Mouse (Mus musculus) limb, embryonic 11.5 days (tissue): ENCODE measurements around the gene Slc35f2. TPM values are rescaled to one million over a fixed set of nuclear protein-coding genes. Genes with fewer than 3 reads are reported as not detected.

Source experiments
- ATAC-seq: fragments of 200-750 bp; cut with Nextera tagmentation; 2 replicates; pipeline ENCODE4 v1.8.0; 2017; ENCODE audit warnings: low read depth; ENCODE audit not compliant: insufficient number of reproducible peaks, low FRiP score, low TSS enrichment
- DNase-seq: peaks from one replicate; pipeline ENCODE4 v3.0.0-alpha.2; 2015; ENCODE audit warnings: low spot score
- H3K27ac ChIP-seq: fragments of 300-500 bp; sonication (generic); replicated peaks from 2 replicates; pipeline ENCODE4 v1.5.1; 2014; ENCODE audit warnings: low read depth, mild to moderate bottlenecking, low read length
- H3K27me3 ChIP-seq: fragments of 300-500 bp; sonication (generic); 2 replicates; pipeline ENCODE4 v1.6.1; 2014; ENCODE audit warnings: mild to moderate bottlenecking, low read length, mixed read lengths; ENCODE audit not compliant: control insufficient read depth, insufficient read depth
- H3K36me3 ChIP-seq: fragments of 300-500 bp; sonication (generic); 2 replicates; pipeline ENCODE4 v1.6.1; 2014; ENCODE audit warnings: mild to moderate bottlenecking, low read length, moderate library complexity, mixed read lengths; ENCODE audit not compliant: control insufficient read depth, insufficient read depth
- H3K4me1 ChIP-seq: fragments of 300-500 bp; sonication (generic); 2 replicates; pipeline ENCODE4 v1.6.1; 2014; ENCODE audit warnings: low read length, mixed read lengths; ENCODE audit not compliant: control insufficient read depth, insufficient read depth
- H3K4me2 ChIP-seq: fragments of 300-500 bp; sonication (generic); 2 replicates; pipeline ENCODE4 v1.6.1; 2014; ENCODE audit warnings: low read depth, mild to moderate bottlenecking, moderate library complexity; ENCODE audit not compliant: severe bottlenecking
- H3K4me3 ChIP-seq: fragments of 300-500 bp; sonication (generic); 2 replicates; pipeline ENCODE4 v1.5.1; 2014; ENCODE audit warnings: low read depth, low read length
- H3K9ac ChIP-seq: fragments of 300-500 bp; sonication (generic); 2 replicates; pipeline ENCODE4 v1.6.1; 2014; ENCODE audit warnings: mild to moderate bottlenecking, low read length
- H3K9me3 ChIP-seq: fragments of 300-500 bp; sonication (generic); 2 replicates; pipeline ENCODE4 v1.6.1; 2016; ENCODE audit warnings: low read length; ENCODE audit not compliant: control insufficient read depth
- WGBS: fragments of 180-500 bp; shearing (Covaris S2); extraction: QIAGEN DNeasy Blood & Tissue Kit; methylation state at CpG from one replicate; pipeline ENCODE4 v1.1.7; 2014; 5-methylcytosine and 5-hydroxymethylcytosine counted together
- polyA plus RNA-seq: library from polyadenylated mRNA; unstranded; fragments of >200 nt; fragmentation: Nextera tagmentation; extraction: Ambion mirVana; gene quantifications from 2 replicates; pipeline ENCODE4 v1.2.1, GENCODE M21; 2014

The Slc35f2 gene
- polyA plus RNA-seq, 1 experiment from 2014 or later, result 5.3 TPM

DNA sequence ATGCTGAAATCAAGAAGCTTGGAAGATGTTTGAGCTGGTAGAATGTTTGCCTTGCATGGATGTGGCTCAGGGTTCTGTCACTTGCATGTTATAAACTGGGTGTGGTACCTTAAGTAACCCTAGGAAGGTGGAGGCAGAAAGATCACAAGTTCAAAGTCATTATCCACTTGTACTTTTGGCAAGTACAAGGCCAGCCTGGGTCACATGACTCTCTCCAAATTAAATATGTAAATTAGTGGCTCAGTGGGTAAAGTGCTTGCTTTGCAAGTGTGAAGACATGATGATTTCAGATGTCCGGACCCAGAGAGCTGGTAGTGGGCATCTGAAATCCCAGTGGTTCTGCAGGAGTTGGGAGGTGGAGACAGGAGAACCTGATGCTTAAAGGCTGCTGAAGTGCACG is 25.8 kb downstream of the Slc35f2 start:
- Histone ChIP-seq H3K27me3 (no peaks in the 10 kb centered on the region), H3K4me2 (no peak overlapping the region), H3K36me3 (no peaks in the 10 kb centered on the region), H3K27ac (no peak overlapping the region), H3K9me3 (no peaks in the 10 kb centered on the region), H3K4me3 (no peak overlapping the region), H3K9ac (no peak overlapping the region), H3K4me1 (0 out of 2 replicates have a peak, but pooled peaks cover 6% of the 10 kb centered on the region)
- no peak for ATAC-seq
- DNase-seq, result no peak
- 85% methylated on average over 2 of the region's 2 CpGs for WGBS

DNA sequence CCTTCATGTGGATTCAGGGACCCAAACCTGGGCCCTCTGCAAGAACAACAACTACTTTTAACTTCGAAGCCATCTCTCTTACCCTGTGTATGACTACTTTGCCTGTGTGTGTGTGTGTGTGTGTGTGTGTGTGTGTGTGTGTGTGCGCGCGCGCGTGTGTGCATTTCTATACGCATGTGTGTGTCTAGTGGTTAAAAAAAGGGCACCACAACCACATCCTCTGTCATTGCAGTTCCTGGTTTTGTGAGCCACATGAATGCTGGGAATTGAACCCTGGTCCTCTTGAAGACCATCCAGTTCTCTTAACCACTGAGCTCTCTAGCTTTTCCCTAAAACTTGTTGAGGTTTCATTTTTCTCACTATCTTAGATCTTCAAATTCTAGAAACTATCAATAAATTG is 31.6 kb downstream of the Slc35f2 start:
- H3K9me3 ChIP-seq, result no peaks in the 10 kb centered on the region
- no peak overlapping the region for H3K4me3 ChIP-seq
- ATAC-seq (no peak), DNase-seq (no peak)
- no peak overlapping the region for H3K27ac ChIP-seq
- no peaks in the 10 kb centered on the region for H3K4me1 ChIP-seq
- 96% methylated on average over 7 of the region's 7 CpGs for WGBS
- no peak overlapping the region for H3K4me2 ChIP-seq
- H3K9ac ChIP-seq, result no peak overlapping the region
- H3K36me3 ChIP-seq, result no peaks in the 10 kb centered on the region
- no peaks in the 10 kb centered on the region for H3K27me3 ChIP-seq

DNA sequence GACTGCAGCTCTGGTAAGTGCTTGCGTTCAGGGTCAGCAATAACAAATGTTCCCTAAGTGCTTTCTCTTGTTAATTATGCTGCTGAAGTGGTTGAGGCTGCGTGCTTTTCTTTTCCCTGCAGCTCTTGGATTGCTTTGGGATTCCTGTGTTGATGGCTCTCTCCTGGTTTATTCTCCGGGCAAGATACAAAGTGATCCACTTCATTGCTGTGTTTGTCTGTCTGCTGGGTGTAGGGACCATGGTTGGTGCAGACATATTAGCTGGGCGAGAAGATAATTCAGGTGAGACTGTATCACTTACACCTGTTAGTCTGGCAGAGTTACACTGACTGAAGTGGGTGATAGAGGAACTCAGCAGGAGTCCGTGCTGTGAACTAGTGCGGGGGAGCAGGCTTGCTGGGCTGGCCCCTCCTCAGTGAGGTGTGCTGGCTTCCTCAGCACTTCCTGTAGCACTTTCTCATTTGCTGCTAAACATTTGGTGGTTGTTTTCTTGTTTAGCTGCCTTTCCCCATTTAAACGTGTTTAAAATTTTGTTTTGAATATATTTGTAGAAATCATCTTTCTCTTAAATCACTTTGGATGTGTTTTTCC is 35.3 kb downstream of the Slc35f2 start:
- no peaks in the 10 kb centered on the region for H3K4me1 ChIP-seq

GRCm38 (mm10) chr9:53813418-53813817 is 42.1 kb downstream of the Slc35f2 start:
- Histone ChIP-seq H3K4me1 (no peaks in the 10 kb centered on the region), H3K27me3 (no peaks in the 10 kb centered on the region), H3K27ac (no peak overlapping the region), H3K4me3 (no peak overlapping the region), H3K4me2 (no peak overlapping the region), H3K9ac (no peak overlapping the region), H3K36me3 (no peaks in the 10 kb centered on the region), H3K9me3 (no peaks in the 10 kb centered on the region)
- DNase-seq (no peak), ATAC-seq (no peak)
- WGBS, result 94% methylated on average over 6 of the region's 6 CpGs

More for the DNA sequence above, 35.3 kb downstream of the Slc35f2 start:
- Histone ChIP-seq H3K36me3 (no peaks in the 10 kb centered on the region), H3K4me2 (no peak overlapping the region), H3K9ac (no peak overlapping the region), H3K4me3 (no peak overlapping the region), H3K27me3 (no peaks in the 10 kb centered on the region), H3K9me3 (no peaks in the 10 kb centered on the region), H3K27ac (no peak overlapping the region)
- ATAC-seq (no peak), DNase-seq (no peak)
- 18% methylated on average over 7 of the region's 7 CpGs for WGBS

GRCm38 (mm10) chr9:53818760-53819159 is 47.4 kb downstream of the Slc35f2 start:
- Histone ChIP-seq H3K4me1 (no peaks in the 10 kb centered on the region), H3K4me2 (no peak overlapping the region), H3K36me3 (no peaks in the 10 kb centered on the region), H3K9me3 (no peaks in the 10 kb centered on the region), H3K9ac (no peak overlapping the region), H3K27me3 (no peaks in the 10 kb centered on the region), H3K27ac (no peak overlapping the region), H3K4me3 (no peak overlapping the region)
- 41% methylated on average over 4 of the region's 4 CpGs for WGBS
- ATAC-seq, result no peak
- DNase-seq, result peak; percentile 62

DNA sequence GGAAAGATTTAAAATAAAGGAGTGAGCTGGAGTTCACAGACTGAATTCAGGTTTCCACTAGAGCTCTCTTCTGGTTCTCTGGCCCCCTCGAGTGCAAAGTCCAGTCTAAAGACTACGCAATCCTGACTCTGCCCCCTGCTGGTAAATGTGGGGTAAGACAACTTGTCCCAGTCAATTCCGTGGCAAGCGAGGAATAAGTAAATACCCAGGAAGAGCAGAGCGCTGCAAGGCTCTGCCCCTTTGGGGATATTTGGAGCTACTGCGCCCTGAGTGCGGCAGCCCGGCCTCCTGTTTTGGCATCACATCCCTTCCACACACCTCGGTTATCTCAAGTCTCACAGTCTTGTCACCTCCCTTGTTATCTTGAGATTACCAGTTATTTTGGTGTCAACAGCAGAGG is 54.0 kb downstream of the Slc35f2 start:
- H3K4me1 ChIP-seq, result no peaks in the 10 kb centered on the region
- ATAC-seq (no peak), DNase-seq (peak; percentile 65)
- no peaks in the 10 kb centered on the region for H3K36me3 ChIP-seq
- H3K27me3 ChIP-seq, result no peaks in the 10 kb centered on the region
- no peaks in the 10 kb centered on the region for H3K9me3 ChIP-seq
- H3K27ac ChIP-seq, result no peak overlapping the region
- whole genome bisulfite sequencing, result 9% methylated on average over 9 of the region's 9 CpGs
- no peak overlapping the region for H3K4me2 ChIP-seq
- H3K9ac ChIP-seq, result no peak overlapping the region
- H3K4me3 ChIP-seq, result no peak overlapping the region

DNA sequence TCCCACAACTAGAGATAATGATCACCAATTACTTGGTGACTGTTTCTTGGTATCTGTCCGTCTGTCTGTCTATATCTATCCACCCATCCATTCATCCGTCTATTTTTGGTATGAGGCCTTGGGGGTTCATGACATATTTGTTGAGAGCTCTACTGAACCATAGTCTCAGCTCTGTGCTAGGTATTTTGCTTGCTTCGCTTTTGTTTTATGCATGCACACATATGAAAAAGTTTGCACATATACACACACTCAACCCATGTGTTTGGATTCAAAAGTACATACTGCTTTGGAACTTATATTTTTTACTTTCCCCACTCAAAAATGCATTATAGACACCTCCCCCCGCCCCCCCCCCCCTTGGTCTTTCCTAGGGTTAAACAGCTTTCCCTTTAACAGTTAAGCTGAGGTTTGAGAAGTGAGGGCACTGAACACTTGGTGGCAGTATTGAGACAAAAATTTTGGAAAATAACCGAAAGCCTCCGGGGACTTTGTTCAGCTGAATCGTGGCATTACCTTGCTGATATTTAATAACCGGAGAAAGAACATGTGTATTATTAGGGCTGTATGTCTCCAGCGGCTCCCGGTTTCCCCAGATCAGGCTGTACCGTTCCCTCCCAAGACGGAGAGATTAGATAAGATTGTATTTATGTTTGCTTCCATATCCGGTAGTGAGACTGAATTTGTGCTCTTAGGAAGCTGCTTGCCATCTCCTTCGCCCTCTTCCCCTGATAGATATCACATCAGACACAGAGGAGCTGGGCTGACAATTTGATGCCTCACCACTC is 57.9 kb downstream of the Slc35f2 start:
- ATAC-seq, result no peak
- Histone ChIP-seq H3K27me3 (no peaks in the 10 kb centered on the region), H3K36me3 (no peaks in the 10 kb centered on the region), H3K4me1 (no peaks in the 10 kb centered on the region), H3K4me2 (peak overlapping the region; percentile 43), H3K9ac (peak overlapping the region; percentile 45), H3K9me3 (no peaks in the 10 kb centered on the region), H3K27ac (no peak overlapping the region), H3K4me3 (peak overlapping the region; percentile 29; the same call in 1 of the 2 replicates)
- DNase-seq, result peak; percentile 70
- WGBS, result 22% methylated on average over 14 of the region's 14 CpGs

DNA sequence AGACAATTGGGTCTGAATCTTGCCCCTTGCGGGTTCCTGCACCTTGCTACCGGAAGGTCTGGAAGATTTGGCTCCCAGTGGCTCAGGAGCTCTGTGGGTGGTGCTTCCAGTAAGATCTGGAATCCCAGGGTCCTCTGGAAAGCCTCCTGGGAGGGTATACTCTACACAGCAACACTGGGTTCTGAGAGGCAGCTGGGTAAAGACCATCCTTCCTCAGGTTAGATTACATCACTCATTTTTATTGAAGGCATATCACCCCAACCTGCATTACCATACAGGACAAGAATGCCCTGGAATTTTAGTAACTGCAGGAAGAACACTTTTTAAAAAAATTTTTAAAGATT is 58.5 kb downstream of the Slc35f2 start:
- WGBS, result 49% methylated on average over 2 of the region's 2 CpGs
- H3K9ac ChIP-seq, result no peak overlapping the region
- no peaks in the 10 kb centered on the region for H3K27me3 ChIP-seq
- peak overlapping the region; percentile 29; the same call in 1 of the 2 replicates for H3K4me3 ChIP-seq
- H3K9me3 ChIP-seq, result no peaks in the 10 kb centered on the region
- H3K27ac ChIP-seq, result no peak overlapping the region
- H3K4me2 ChIP-seq, result peak overlapping the region; percentile 43; the same call in 1 of the 2 replicates
- ATAC-seq (no peak), DNase-seq (no peak)
- no peaks in the 10 kb centered on the region for H3K4me1 ChIP-seq
- H3K36me3 ChIP-seq, result no peaks in the 10 kb centered on the region
